Comparison of ENCODE assay signal across 18 mouse cellular contexts in the genomic region with DNA sequence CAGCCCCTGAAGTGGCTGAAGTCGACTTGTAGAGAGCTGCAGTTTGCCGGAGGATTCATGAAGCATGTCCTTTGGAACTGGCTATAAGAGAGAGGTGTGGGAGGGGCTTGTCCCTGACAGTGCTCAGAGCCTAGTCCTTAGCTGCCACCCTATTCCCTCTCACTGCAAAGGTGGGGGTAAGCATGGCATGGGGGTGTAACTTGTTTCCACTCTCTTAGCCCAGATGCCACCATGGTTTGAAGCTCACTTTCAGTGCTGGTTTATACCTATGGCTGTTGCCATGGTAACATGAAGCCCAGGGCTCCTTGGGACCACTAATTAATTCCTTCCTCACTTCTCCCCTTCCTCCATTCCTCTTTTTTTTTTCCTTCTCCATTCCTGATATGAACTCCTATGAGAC. TPM values are rescaled to one million over a fixed set of nuclear protein-coding genes. Genes with fewer than 3 reads are reported as not detected.
A peak's percentile ranks its signal among the peaks of the same experiment; 100 is the strongest.
DNase-seq lines count a peak whose midpoint lies in the region; ATAC-seq and TF ChIP-seq lines count a peak whose summit lies in the region.
"Had no signal": no experiment of that assay in that cellular context is flagged by ENCODE, and none has a peak within 500 bp of the region (broad histone marks: within the 10 kb centered on the region; RNA-seq: fewer than 3 reads in every experiment).

No protein-coding gene starts in this region.

- no peaks in the 10 kb centered on the region for H3K27me3 ChIP-seq in embryonic facial prominence, embryonic 11.5 days (ENCODE audit: control insufficient read depth, insufficient read depth, low read length)
- peaks cover 9% of the 10 kb centered on the region; the same call in 1 of the 2 replicates for H3K27me3 ChIP-seq in embryonic facial prominence, embryonic 10.5 days (replicated peaks; ENCODE audit: low read depth, poor library complexity, severe bottlenecking)
- H3K27me3 ChIP-seq in forebrain, embryonic 16.5 days (replicated peaks; ENCODE audit: control insufficient read depth, insufficient read depth, low read length): no peaks in the 10 kb centered on the region
- no peaks in the 10 kb centered on the region for H3K27me3 ChIP-seq in neural tube, embryonic 14.5 days (ENCODE audit: control insufficient read depth, insufficient read depth, low read length)
- H3K27me3 ChIP-seq: limb, embryonic 13.5 days; liver, embryonic 15.5 days; Patski; stomach, embryonic 15.5 days had no signal

- no peaks in the 10 kb centered on the region for H3K9me3 ChIP-seq in embryonic facial prominence, embryonic 11.5 days (replicated peaks; ENCODE audit: control insufficient read depth, low read length)
- no peaks in the 10 kb centered on the region for H3K9me3 ChIP-seq in embryonic facial prominence, embryonic 10.5 days
- H3K9me3 ChIP-seq in forebrain, embryonic 16.5 days (ENCODE audit: control insufficient read depth, low read length): no peaks in the 10 kb centered on the region
- no peaks in the 10 kb centered on the region for H3K9me3 ChIP-seq in neural tube, embryonic 14.5 days (ENCODE audit: control insufficient read depth, low read length)
- H3K9me3 ChIP-seq: limb, embryonic 13.5 days; liver, embryonic 15.5 days; megakaryocyte, embryonic 14.5 days; stomach, embryonic 15.5 days had no signal

- peak; percentile 38 for DNase-seq in embryonic facial prominence, embryonic 11.5 days (ENCODE audit: low spot score)
- no peak for DNase-seq in embryonic facial prominence, embryonic 10.5 days (ENCODE audit: low spot score)
- no peak for DNase-seq in layer of hippocampus, adult 2 months (ENCODE audit: low spot score in 2 of 2)
- no peak for DNase-seq in layer of hippocampus, adult 11-12 months (ENCODE audit: low spot score)
- DNase-seq in spleen, postnatal 4 days (ENCODE audit: low spot score in 2 of 2): no peak
- DNase-seq in layer of hippocampus, adult 18-20 months (ENCODE audit: low spot score in 2 of 2): no peak
- DNase-seq: cerebellum, adult 11 months; heart, adult 11 months; kidney, adult 9 months; lung, postnatal 10 days had no signal

- H3K36me3 ChIP-seq in embryonic facial prominence, embryonic 11.5 days (replicated peaks; ENCODE audit: control insufficient read depth, insufficient read depth, low read depth, low read length): no peaks in the 10 kb centered on the region
- no peaks in the 10 kb centered on the region for H3K36me3 ChIP-seq in embryonic facial prominence, embryonic 10.5 days (replicated peaks)
- no peaks in the 10 kb centered on the region for H3K36me3 ChIP-seq in forebrain, embryonic 16.5 days (ENCODE audit: control insufficient read depth, insufficient read depth)
- H3K36me3 ChIP-seq in neural tube, embryonic 14.5 days (ENCODE audit: control insufficient read depth, insufficient read depth, low read length): no peaks in the 10 kb centered on the region
- H3K36me3 ChIP-seq: limb, embryonic 13.5 days; liver, embryonic 15.5 days; stomach, embryonic 15.5 days had no signal

- no peak for ATAC-seq in embryonic facial prominence, embryonic 11.5 days (replicated peaks; ENCODE audit: insufficient number of reproducible peaks, low FRiP score, low TSS enrichment, low read depth)
- peak; percentile 31 for ATAC-seq in forebrain, embryonic 16.5 days
- ATAC-seq in neural tube, embryonic 14.5 days (ENCODE audit: low read depth): peak; percentile 32; the same call in 1 of the 2 replicates
- ATAC-seq: inflammation-experienced regulatory T-cells, adult 6 months; Patski had no signal

- no peak overlapping the region for H3K4me2 ChIP-seq in embryonic facial prominence, embryonic 11.5 days (ENCODE audit: low read depth, low read length)
- H3K4me2 ChIP-seq in forebrain, embryonic 16.5 days (ENCODE audit: low read length): no peak overlapping the region
- H3K4me2 ChIP-seq in neural tube, embryonic 14.5 days (ENCODE audit: low read depth, low read length): no peak overlapping the region
- H3K4me2 ChIP-seq: limb, embryonic 13.5 days; liver, embryonic 15.5 days; stomach, embryonic 15.5 days had no signal

- no peak overlapping the region for H3K9ac ChIP-seq in embryonic facial prominence, embryonic 11.5 days (replicated peaks; ENCODE audit: low read length)
- H3K9ac ChIP-seq in forebrain, embryonic 16.5 days (replicated peaks; ENCODE audit: low read depth, low read length): no peak overlapping the region
- no peak overlapping the region for H3K9ac ChIP-seq in neural tube, embryonic 14.5 days (replicated peaks; ENCODE audit: low read depth, low read length)
- H3K9ac ChIP-seq: limb, embryonic 13.5 days; liver, embryonic 15.5 days; stomach, embryonic 15.5 days had no signal

- no peak overlapping the region for H3K27ac ChIP-seq in embryonic facial prominence, embryonic 11.5 days (replicated peaks; ENCODE audit: low read depth, low read length)
- H3K27ac ChIP-seq in embryonic facial prominence, embryonic 10.5 days (replicated peaks): no peak overlapping the region
- H3K27ac ChIP-seq in layer of hippocampus, adult 2 months: peak overlapping the region; percentile 93
- no peak overlapping the region for H3K27ac ChIP-seq in forebrain, embryonic 16.5 days (ENCODE audit: low read length)
- H3K27ac ChIP-seq in neural tube, embryonic 14.5 days (ENCODE audit: low read depth, low read length): no peak overlapping the region
- H3K27ac ChIP-seq: limb, embryonic 13.5 days; liver, embryonic 15.5 days; stomach, embryonic 15.5 days had no signal

- H3K4me3 ChIP-seq in embryonic facial prominence, embryonic 11.5 days (ENCODE audit: low read depth, low read length): no peak overlapping the region
- no peak overlapping the region for H3K4me3 ChIP-seq in embryonic facial prominence, embryonic 10.5 days
- peak overlapping the region; percentile 51 for H3K4me3 ChIP-seq in layer of hippocampus, adult 2 months
- H3K4me3 ChIP-seq in forebrain, embryonic 16.5 days (replicated peaks; ENCODE audit: low read length): no peak overlapping the region
- H3K4me3 ChIP-seq in neural tube, embryonic 14.5 days (ENCODE audit: low read depth, low read length): no peak overlapping the region
- H3K4me3 ChIP-seq: limb, embryonic 13.5 days; liver, embryonic 15.5 days; megakaryocyte, embryonic 14.5 days; stomach, embryonic 15.5 days had no signal

- TF ChIP-seq CTCF in layer of hippocampus, adult 2 months (conservative IDR thresholded peaks at IDR 0.05): no peak

- 49% methylated on average over 2 of the region's 2 CpGs for WGBS in embryonic facial prominence, embryonic 11.5 days
- whole genome bisulfite sequencing in embryonic facial prominence, embryonic 10.5 days: 49% methylated on average over 2 of the region's 2 CpGs
- 33% methylated on average over 2 of the region's 2 CpGs for WGBS in forebrain, embryonic 16.5 days
- 32% methylated on average over 2 of the region's 2 CpGs for WGBS in neural tube, embryonic 14.5 days

- no peaks in the 10 kb centered on the region for H3K4me1 ChIP-seq in embryonic facial prominence, embryonic 11.5 days (ENCODE audit: control insufficient read depth, insufficient read depth, low read length)
- peaks cover 31% of the 10 kb centered on the region for H3K4me1 ChIP-seq in embryonic facial prominence, embryonic 10.5 days
- H3K4me1 ChIP-seq in forebrain, embryonic 16.5 days (replicated peaks; ENCODE audit: control insufficient read depth, insufficient read depth, low read length): peaks cover 16% of the 10 kb centered on the region
- peaks cover 10% of the 10 kb centered on the region for H3K4me1 ChIP-seq in neural tube, embryonic 14.5 days (ENCODE audit: control insufficient read depth, insufficient read depth, low read length)
- H3K4me1 ChIP-seq: liver, embryonic 15.5 days; megakaryocyte, embryonic 14.5 days; stomach, embryonic 15.5 days had no signal

RNA-seq across cellular contexts. Expression of a gene that starts 57.4 kb away (rescaled TPM):
- 0.20 and 0.55 TPM in 2 replicates for polyA plus RNA-seq in embryonic facial prominence, embryonic 11.5 days (2014; fragmentation: Nextera tagmentation; extraction: Ambion mirVana)
- 0.38 and 0.51 TPM in 2 replicates for polyA plus RNA-seq in embryonic facial prominence, embryonic 10.5 days (2016; fragmentation: Nextera tagmentation; extraction: Ambion mirVana)
- total RNA-seq in layer of hippocampus, adult 2 months (2021): 100 to 1,000 TPM; 133 to 163 TPM
- polyA plus RNA-seq in forebrain, embryonic 16.5 days (2015; fragmentation: Nextera tagmentation; extraction: Ambion mirVana): 9.4 and 16.3 TPM in 2 replicates
- 18.3 and 26.1 TPM in 2 replicates for polyA plus RNA-seq in neural tube, embryonic 14.5 days (2014; fragmentation: Nextera tagmentation; extraction: Ambion mirVana)
- 100 to 1,000 TPM; 131 to 142 TPM for total RNA-seq in layer of hippocampus, adult 18-20 months (2021)
